Mouse (Mus musculus) ovary, adult 18-20 months (tissue): ENCODE results near the gene Map6.

Experiments used
- DNase-seq: peaks from one replicate; pipeline ENCODE4 v3.0.0; 2022; ENCODE audit warnings: low spot score, mixed read lengths

Map6 gene

DNA sequence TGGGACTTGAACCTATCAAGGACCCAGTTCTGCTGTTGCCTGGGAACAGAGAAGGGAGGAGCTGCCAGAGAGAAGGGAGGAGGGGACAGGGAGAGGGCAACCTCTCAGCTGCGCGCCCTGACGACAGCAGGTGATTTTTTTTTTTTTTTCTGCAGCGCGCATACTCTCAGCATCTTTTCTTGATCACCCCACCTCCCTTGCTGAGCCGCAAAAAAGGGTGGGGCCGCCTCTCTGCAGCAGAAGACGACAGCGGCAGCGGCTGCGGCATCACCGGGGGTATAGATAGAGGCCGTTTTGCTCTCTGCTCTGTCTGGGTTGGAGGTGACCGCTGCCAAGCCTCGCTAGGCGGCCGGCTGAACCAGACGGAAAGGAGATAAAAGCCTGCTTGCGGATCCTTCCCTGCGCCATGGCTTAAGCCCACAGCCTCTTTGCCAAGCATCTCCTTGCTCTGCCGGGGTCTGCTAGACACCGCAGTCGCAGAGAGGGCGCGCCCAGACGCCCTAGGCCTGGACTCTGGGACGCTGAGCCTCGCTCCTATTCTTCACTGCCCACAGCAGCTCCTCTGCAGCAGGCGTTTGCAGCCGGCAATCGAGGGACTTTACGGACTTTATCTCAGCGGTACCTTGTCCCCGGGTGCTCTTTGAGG lies at the start of gene Map6:
Gene Map6 (plus strand): TSS at position 197 of the 646 bp plus-strand sequence.
- no peak for DNase-seq

DNA sequence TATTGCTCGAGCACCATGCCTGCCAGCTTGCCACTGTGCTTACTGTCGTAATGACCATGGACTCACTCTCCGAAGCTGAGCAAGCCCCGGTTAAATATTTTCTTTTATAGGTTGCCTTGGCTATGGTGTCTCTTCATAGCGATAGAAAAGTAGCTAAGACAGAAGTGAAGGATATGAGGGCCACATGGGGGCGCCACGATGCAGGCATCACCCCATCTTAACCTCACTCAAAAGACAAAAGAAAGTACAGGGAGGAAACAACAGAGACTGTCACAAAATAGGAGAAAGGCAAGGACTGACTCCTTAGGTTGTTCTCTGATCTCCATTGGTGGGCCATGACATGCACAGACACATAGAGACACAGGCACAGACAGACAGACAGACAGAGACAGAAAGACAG lies 43.0 kb upstream of the Map6 start:
- no peak for DNase-seq

GRCm38 (mm10) chr7:99224648-99225190 lies 42.5 kb upstream of the Map6 start:
- DNase-seq, result no peak

GRCm38 (mm10) chr7:99225421-99225820 lies 41.8 kb upstream of the Map6 start:
- no peak for DNase-seq

GRCm38 (mm10) chr7:99226662-99227061 lies 40.6 kb upstream of the Map6 start:
- DNase-seq, result no peak

GRCm38 (mm10) chr7:99227267-99227666 lies 40.0 kb upstream of the Map6 start:
- DNase-seq, result no peak

DNA sequence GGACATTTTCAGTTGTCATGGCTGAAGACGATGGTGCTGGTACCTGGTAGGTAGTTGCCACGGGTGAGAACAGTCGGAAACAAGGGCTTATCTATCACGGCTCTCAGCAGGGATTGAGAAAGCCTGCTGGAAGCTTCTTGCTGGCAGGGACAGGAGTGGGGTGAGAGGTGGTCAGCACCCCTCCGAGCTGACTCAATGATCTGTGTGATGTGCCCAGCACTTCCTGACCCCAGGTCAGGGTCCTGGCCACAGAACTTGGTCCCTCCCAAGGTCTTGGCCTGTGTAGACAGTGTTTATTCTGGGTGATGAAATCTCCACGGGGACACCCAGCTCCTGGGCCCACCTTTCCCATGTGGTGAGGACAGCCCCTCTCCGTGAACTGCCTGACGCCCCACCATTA lies 38.4 kb upstream of the Map6 start:
- no peak for DNase-seq

DNA sequence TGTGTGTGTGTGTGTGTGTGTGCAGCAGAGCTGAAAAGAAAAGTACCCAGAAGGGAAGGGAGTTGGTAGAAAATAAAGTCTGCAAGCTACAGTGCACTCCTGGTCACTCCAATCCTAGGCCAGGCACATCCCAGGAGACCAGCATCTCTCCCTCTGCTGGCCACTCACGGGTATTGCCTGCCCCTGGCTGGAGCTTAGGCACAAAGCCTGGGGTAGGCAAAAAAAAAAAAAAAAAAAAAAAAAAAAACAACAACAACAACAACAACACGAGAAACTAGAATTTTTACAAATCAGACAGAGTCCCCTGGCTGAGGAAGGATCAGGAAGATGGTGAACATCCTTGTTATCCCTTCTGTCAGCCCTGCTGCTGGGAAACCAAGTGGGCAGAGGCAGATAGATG lies 37.8 kb upstream of the Map6 start:
- DNase-seq, result no peak

DNA sequence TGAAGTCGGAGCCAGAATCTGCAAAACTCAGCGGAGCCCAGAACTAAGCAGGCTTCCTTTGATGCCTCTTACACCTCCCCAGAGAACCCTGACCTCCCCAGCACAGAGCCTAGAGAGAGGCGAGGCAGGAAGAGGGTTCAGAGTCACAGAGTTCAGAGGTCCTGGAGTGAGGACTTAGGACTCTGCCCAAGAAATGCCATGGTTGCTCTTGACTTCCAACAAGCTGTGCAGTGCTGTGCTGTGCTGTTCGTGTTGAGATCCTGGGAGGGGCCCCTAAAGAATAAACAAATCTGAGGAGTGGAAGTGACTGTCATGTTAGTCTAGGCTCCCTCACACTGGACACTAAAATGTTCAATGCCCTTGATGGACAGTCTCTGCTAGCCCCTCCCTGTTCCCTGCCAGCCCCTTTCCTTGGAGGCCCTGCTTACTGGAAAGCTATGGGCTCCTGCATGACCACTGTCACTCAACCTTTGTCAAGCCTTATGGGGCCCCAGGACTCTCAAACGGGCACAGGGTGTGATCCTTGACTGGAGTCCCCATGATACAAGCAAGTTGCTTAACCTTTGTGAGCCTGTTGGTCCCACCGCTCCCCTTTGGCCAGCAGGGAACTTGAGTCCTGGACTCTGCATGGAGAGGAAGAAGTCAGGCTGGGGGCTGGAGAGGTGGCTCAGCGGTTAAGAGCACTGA lies 37.0 kb upstream of the Map6 start:
- no peak for DNase-seq

GRCm38 (mm10) chr7:99232571-99232970 lies 34.7 kb upstream of the Map6 start:
- no peak for DNase-seq

DNA sequence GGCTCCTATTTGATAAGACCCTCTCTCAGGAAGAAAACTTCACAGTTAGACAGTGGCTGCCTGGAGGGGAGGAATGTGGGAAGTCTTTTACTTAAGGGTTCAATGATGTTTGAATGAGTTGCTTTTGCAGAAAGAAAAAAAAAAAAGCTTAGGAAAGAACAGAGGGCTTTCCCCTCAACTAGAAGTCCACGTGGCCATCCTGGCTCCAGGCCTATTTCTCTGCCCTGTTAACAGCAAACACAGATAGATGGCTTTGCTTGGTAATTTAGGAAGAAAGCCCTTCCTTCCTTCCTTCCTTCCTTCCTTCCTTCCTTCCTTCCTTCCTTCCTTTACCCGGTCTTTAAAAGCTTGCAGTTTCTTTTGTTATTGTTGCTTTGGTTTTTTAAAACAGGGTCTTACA lies 32.3 kb upstream of the Map6 start:
- DNase-seq, result no peak

GRCm38 (mm10) chr7:99235657-99236056 lies 31.6 kb upstream of the Map6 start:
- DNase-seq, result no peak

- DNase-seq, result no peak
Measured at GRCm38 (mm10) chr7:99236888-99237660, 30.2 kb upstream of the Map6 start.

DNA sequence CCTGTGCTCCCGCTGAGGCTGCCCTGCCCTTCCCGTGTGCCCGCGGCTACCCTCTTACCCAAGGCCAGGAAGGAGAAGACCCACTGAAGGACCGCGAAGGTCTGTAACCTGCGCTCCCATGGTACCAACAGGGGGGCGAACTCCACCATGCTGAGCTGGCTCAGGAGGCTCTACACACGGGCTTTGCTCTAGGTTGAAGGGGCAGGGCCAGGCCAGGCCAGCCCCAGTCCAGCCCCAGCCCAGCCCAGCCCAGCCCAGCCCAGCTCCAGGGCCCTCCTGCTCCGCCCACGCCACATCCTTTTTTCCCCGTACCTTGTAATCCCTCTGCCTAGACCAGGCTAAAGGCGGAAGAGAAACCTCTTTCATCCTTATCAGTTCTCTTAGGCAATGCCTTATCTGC lies 28.8 kb upstream of the Map6 start, which contains the start of gene Mogat2:
Gene Mogat2 (minus strand): TSS at position 203 of the 400 bp plus-strand sequence.
- no peak for DNase-seq

DNA sequence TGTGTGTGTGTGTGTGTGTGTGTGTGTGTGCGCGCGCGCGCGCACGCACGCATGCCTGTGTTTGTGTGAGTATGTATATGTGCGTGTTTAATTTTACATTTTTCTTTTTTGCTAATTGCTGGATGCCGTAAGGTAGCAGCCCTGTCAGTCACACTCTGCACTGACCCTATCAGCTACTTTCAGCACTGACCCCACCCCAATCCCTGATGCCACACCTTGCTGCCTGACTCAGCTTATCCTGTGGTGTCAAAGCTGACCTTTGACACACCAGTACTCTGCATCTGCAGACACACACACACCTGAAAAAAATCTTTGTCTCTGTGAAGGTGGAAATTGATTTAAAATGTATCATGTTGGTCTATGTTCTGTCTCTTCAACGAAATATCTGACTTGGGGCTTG lies 25.1 kb upstream of the Map6 start:
- no peak for DNase-seq

DNA sequence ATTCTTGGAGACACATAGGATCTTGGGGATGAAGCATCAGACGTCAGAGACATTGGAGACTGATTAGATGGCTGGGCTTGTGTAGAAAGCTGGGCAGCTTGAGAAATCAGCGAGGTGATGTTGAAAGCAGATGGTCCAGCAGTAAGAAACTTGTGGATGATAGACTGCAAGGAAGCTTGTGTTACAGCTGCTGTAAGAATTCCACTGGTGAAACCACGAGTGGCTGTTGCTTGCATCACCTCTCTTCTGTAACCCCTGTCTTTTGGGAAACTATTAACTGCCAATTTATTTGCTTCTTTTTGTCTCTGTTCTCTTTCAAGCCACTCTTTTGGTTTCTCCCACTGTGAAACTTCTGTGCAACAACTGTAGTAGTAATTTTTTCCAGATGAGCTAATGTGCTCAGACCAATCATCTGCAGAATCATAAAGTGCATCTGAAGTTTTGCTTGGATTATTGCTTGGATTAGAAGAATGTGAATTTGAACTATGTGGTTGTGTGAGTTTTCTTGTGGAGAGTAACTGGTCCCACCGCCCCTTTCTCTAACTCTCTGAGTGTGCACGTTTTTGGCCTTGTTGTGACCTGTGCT lies 19.0 kb upstream of the Map6 start:
- no peak for DNase-seq

DNA sequence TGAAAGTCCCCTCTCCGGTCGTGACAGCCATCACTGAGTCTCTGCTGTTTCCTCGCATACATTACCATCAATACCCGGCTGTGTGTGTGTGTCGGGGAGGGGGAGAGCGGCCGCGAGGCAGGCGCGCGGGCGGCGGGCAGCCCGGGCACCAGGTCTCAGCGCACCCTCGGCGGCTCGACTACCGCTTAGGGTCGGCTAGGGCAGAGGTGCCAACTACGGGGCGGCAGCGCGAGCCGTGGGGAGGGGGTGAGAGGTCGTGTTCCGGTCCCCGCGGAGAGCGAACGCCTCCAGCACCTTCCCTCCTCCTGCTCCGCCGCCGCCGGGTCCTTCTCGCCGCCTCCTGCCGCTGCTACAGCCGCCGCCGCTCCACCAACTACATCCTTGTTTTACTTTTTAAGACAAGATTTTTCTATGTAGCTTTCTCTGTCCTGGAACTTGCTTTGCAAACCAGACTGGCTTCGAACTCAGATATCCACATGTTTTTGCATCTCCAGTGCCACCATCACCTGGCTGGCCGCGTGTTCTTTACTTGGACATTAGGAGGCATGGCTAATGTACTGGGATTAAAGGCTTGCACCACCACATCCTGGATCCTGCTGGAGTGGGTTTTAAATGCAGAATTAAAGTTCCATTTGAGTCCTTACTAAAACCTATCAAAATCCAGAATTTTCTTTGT lies 18.2 kb upstream of the Map6 start:
- DNase-seq, result no peak

DNA sequence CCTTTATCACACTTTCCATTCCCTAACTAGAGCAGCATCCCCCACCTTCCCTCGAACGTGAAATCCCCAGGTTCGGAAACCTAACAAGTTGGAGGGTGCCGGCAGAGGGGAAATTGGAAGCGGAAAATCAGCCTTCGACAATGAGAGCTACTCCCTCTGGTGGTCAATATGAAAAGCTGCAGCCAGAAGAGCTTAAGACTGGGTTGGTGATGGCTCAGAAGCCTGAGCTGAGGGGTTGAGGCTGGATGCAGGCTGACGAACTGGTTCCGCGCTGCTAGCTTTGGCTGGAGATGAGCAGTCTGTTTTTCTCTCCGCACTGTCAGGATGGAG lies 17.7 kb upstream of the Map6 start:
- no peak for DNase-seq

DNA sequence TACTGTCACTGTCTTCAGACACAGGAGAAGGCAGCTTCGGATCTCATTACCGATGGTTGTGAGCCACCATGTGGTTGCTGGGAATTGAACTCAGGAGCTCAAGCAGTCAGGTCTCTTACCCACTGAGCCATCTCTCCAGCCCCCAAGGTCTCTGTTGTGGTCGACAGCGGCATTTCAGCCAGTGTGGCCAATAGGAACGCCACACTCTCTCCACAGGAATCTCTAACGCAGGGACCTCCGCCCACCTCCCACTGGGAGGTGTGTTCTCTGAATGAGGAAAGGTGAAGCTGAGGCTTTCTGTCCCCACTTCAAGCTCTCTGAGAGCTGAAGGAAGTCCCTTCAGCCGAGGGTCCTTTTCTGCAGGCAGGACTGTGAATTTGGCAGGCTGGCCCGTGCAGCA lies 16.9 kb upstream of the Map6 start:
- no peak for DNase-seq

GRCm38 (mm10) chr7:99255006-99255405 lies 12.2 kb upstream of the Map6 start:
- DNase-seq, result no peak

DNA sequence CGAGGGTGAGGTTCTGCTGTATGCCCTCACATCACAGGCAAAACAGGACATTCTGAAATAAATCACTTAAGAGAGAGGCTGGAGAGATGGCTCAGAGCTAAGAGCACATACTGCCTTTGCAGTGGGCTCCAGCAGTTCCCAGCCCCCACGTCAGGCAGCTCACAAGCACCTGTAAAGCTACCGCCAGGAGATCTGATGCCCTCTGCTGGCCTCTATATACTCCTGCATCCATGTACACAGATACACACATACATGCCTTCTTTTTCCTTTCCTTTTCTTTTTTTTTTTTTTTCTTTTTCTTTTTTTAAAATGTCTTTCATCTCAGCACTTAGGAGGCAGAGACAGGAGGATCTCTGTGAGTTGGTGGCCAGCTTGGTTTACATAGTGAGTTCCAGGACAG lies 5.3 kb upstream of the Map6 start:
- no peak for DNase-seq

DNA sequence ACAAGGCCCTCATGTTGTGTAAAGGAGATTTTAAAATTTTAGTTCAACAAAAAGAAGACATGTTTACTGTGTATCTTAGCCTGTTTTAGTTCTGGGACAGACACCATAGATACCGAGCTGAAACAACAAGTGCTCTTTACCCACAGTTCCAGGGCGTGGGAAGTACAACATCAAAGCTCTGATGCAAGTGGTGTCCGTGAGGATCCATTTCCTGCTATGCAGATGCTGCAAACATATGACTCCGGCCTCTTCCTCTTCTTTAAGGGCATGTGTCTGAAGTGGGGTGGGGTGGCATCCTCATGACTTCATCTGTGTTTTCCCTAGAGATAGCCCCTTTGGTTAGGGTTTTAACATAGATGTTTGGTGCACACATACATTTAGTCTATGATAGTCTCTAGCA lies 3.7 kb upstream of the Map6 start:
- DNase-seq, result no peak
